Mouse (Mus musculus): ENCODE results near the gene Spata31d1d. TPM values are rescaled to one million over a fixed set of nuclear protein-coding genes. Genes with fewer than 3 reads are reported as not detected.

The Spata31d1d gene
- polyA plus RNA-seq, 1 experiment from 2014 or later, result 0.09 TPM

DNA sequence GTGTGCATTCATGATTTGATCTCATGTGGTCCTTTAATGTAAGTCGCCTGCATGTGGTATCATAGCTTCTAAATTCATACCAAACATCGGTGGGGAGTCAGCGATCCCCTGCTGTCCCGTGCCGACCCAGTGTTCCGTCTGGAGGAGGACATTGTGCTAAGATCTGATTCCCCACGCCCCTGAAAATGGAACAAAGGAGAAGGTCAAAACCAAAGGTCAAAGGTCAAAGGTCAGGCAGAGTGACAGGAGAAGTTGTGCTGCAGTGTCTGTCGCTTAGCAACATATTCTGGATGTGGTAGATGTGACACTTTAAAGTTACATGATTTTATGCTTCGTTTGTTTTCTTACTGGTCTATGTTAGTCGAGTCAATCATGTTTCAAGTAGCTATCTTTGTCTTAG lies 40.1 kb downstream of the Spata31d1d start:
- 8% methylated on average over 10 of the region's 10 CpGs for WGBS
- Histone ChIP-seq H3K36me3 (replicated peaks; ENCODE audit: control insufficient read depth, insufficient read depth) (no peaks in the 10 kb centered on the region), H3K4me1 (replicated peaks; ENCODE audit: control insufficient read depth, insufficient read depth, low read length) (no peaks in the 10 kb centered on the region), H3K27me3 (ENCODE audit: control insufficient read depth, insufficient read depth, low read length) (no peaks in the 10 kb centered on the region), H3K4me2 (replicated peaks) (no peak overlapping the region), H3K9ac (no peak overlapping the region), H3K27ac (no peak overlapping the region), H3K4me3 (replicated peaks; ENCODE audit: low read length) (no peak overlapping the region), H3K9me3 (ENCODE audit: control insufficient read depth, low read length) (no peaks in the 10 kb centered on the region)
- no peak for DNase-seq (ENCODE audit: low spot score)
- no peak for ATAC-seq (ENCODE audit: low FRiP score)

DNA sequence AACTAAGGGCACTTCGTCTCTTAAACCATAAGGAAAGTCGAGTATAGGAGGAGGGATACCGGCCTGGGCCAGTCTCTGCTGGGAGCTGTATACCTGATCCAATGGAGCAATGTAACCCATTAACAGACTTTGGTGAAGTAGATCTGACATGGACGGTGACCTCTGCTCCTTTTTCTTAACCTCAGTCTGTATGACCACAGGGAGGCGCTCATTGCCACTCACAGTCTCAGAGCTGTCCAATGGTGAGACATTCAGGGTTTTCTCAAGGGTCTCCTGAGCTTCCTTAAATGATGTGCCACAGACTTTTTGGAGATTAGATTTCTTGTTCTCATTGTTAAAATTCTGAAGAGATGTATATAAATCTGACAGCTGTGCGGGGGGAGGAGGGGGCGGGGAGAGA lies 41.0 kb downstream of the Spata31d1d start:
- H3K4me1 ChIP-seq (replicated peaks; ENCODE audit: control insufficient read depth, insufficient read depth, low read length), result no peaks in the 10 kb centered on the region
- H3K27ac ChIP-seq, result no peak overlapping the region
- H3K27me3 ChIP-seq (ENCODE audit: control insufficient read depth, insufficient read depth, low read length), result no peaks in the 10 kb centered on the region
- no peak overlapping the region for H3K4me3 ChIP-seq (replicated peaks; ENCODE audit: low read length)
- ATAC-seq (ENCODE audit: low FRiP score), result no peak
- H3K4me2 ChIP-seq (replicated peaks), result no peak overlapping the region
- H3K9me3 ChIP-seq (ENCODE audit: control insufficient read depth, low read length), result no peaks in the 10 kb centered on the region
- no peaks in the 10 kb centered on the region for H3K36me3 ChIP-seq (replicated peaks; ENCODE audit: control insufficient read depth, insufficient read depth)
- no peak for DNase-seq (ENCODE audit: low spot score)
- H3K9ac ChIP-seq, result no peak overlapping the region
- 87% methylated on average over 7 of the region's 7 CpGs for WGBS

- Histone ChIP-seq H3K4me3 (replicated peaks; ENCODE audit: low read length) (no peak overlapping the region), H3K27me3 (ENCODE audit: control insufficient read depth, insufficient read depth, low read length) (no peaks in the 10 kb centered on the region), H3K9ac (no peak overlapping the region), H3K27ac (no peak overlapping the region), H3K4me2 (replicated peaks) (no peak overlapping the region), H3K4me1 (replicated peaks; ENCODE audit: control insufficient read depth, insufficient read depth, low read length) (no peaks in the 10 kb centered on the region), H3K36me3 (replicated peaks; ENCODE audit: control insufficient read depth, insufficient read depth) (no peaks in the 10 kb centered on the region), H3K9me3 (ENCODE audit: control insufficient read depth, low read length) (no peaks in the 10 kb centered on the region)
- ATAC-seq (ENCODE audit: low FRiP score) (no peak), DNase-seq (ENCODE audit: low spot score) (no peak)
- 92% methylated on average over 3 of the region's 3 CpGs for WGBS
Measured at GRCm38 (mm10) chr13:59689843-59690242, 41.7 kb downstream of the Spata31d1d start.

- Histone ChIP-seq H3K9ac (no peak overlapping the region), H3K27me3 (ENCODE audit: control insufficient read depth, insufficient read depth, low read length) (no peaks in the 10 kb centered on the region), H3K4me2 (replicated peaks) (no peak overlapping the region), H3K4me3 (replicated peaks; ENCODE audit: low read length) (no peak overlapping the region), H3K36me3 (replicated peaks; ENCODE audit: control insufficient read depth, insufficient read depth) (no peaks in the 10 kb centered on the region), H3K27ac (no peak overlapping the region), H3K9me3 (ENCODE audit: control insufficient read depth, low read length) (no peaks in the 10 kb centered on the region), H3K4me1 (replicated peaks; ENCODE audit: control insufficient read depth, insufficient read depth, low read length) (no peaks in the 10 kb centered on the region)
- DNase-seq (ENCODE audit: low spot score), result no peak
- WGBS, result 93% methylated on average over 9 of the region's 9 CpGs
- no peak for ATAC-seq (ENCODE audit: low FRiP score)
Measured at GRCm38 (mm10) chr13:59689313-59689712, 42.2 kb downstream of the Spata31d1d start.

GRCm38 (mm10) chr13:59688338-59688770 lies 43.2 kb downstream of the Spata31d1d start:
- no peak overlapping the region for H3K4me2 ChIP-seq (replicated peaks)
- H3K9me3 ChIP-seq (ENCODE audit: control insufficient read depth, low read length), result no peaks in the 10 kb centered on the region
- H3K27me3 ChIP-seq (ENCODE audit: control insufficient read depth, insufficient read depth, low read length), result no peaks in the 10 kb centered on the region
- no peak for ATAC-seq (ENCODE audit: low FRiP score)
- no peak overlapping the region for H3K9ac ChIP-seq
- H3K4me3 ChIP-seq (replicated peaks; ENCODE audit: low read length), result no peak overlapping the region
- 63% methylated on average over 13 of the region's 13 CpGs for WGBS
- H3K4me1 ChIP-seq (replicated peaks; ENCODE audit: control insufficient read depth, insufficient read depth, low read length), result no peaks in the 10 kb centered on the region
- no peaks in the 10 kb centered on the region for H3K36me3 ChIP-seq (replicated peaks; ENCODE audit: control insufficient read depth, insufficient read depth)
- H3K27ac ChIP-seq, result no peak overlapping the region
- DNase-seq (ENCODE audit: low spot score), result no peak

DNA sequence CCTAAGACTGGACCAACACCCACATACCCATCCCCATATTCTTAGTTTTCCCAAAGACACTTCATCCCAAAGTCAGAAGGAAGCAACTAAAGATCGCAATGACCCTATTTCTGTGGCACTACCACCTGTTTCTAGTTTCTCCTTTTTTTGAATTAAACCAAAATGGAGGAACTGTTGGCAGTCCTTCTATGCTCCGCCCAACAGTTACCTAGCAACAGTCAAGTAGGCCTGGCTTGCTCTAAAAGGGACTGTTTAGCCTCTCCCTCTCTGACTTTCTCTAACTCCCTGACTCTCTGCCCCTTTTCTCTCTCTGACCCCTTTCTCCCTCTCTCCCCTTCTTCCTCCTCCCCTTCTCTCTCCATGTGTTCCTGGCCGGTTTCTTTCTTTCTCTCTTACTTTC lies 46.3 kb downstream of the Spata31d1d start:
- DNase-seq (ENCODE audit: low spot score), result no peak
- no peak for ATAC-seq (ENCODE audit: low FRiP score)

GRCm38 (mm10) chr13:59682629-59683028 lies 48.9 kb downstream of the Spata31d1d start:
- no peak for ATAC-seq (ENCODE audit: low FRiP score)
- no peaks in the 10 kb centered on the region for H3K9me3 ChIP-seq (ENCODE audit: control insufficient read depth, low read length)
- no peak overlapping the region for H3K4me2 ChIP-seq (replicated peaks)
- H3K27ac ChIP-seq, result no peak overlapping the region
- H3K27me3 ChIP-seq (ENCODE audit: control insufficient read depth, insufficient read depth, low read length), result no peaks in the 10 kb centered on the region
- H3K4me3 ChIP-seq (replicated peaks; ENCODE audit: low read length), result no peak overlapping the region
- 46% methylated on average over 7 of the region's 7 CpGs for WGBS
- DNase-seq (ENCODE audit: low spot score), result no peak
- no peaks in the 10 kb centered on the region for H3K36me3 ChIP-seq (replicated peaks; ENCODE audit: control insufficient read depth, insufficient read depth)
- H3K4me1 ChIP-seq (replicated peaks; ENCODE audit: control insufficient read depth, insufficient read depth, low read length), result no peaks in the 10 kb centered on the region
- H3K9ac ChIP-seq, result no peak overlapping the region

More for the DNA sequence above, 46.3 kb downstream of the Spata31d1d start:
- no peak overlapping the region for H3K4me3 ChIP-seq (replicated peaks; ENCODE audit: low read length)
- H3K27ac ChIP-seq, result no peak overlapping the region
- no peaks in the 10 kb centered on the region for H3K9me3 ChIP-seq (ENCODE audit: control insufficient read depth, low read length)
- H3K4me1 ChIP-seq (replicated peaks; ENCODE audit: control insufficient read depth, insufficient read depth, low read length), result no peaks in the 10 kb centered on the region
- 77% methylated on average over 3 of the region's 3 CpGs for WGBS
- H3K9ac ChIP-seq, result no peak overlapping the region
- no peaks in the 10 kb centered on the region for H3K36me3 ChIP-seq (replicated peaks; ENCODE audit: control insufficient read depth, insufficient read depth)
- H3K4me2 ChIP-seq (replicated peaks), result no peak overlapping the region
- no peaks in the 10 kb centered on the region for H3K27me3 ChIP-seq (ENCODE audit: control insufficient read depth, insufficient read depth, low read length)

- DNase-seq (ENCODE audit: low spot score), result no peak
- no peak overlapping the region for H3K4me3 ChIP-seq (replicated peaks; ENCODE audit: low read length)
- ATAC-seq (ENCODE audit: low FRiP score), result no peak
- H3K4me1 ChIP-seq (replicated peaks; ENCODE audit: control insufficient read depth, insufficient read depth, low read length), result no peaks in the 10 kb centered on the region
- H3K9me3 ChIP-seq (ENCODE audit: control insufficient read depth, low read length), result no peaks in the 10 kb centered on the region
- no peak overlapping the region for H3K27ac ChIP-seq
- no peak overlapping the region for H3K9ac ChIP-seq
- no peaks in the 10 kb centered on the region for H3K36me3 ChIP-seq (replicated peaks; ENCODE audit: control insufficient read depth, insufficient read depth)
- H3K4me2 ChIP-seq (replicated peaks), result no peak overlapping the region
- H3K27me3 ChIP-seq (ENCODE audit: control insufficient read depth, insufficient read depth, low read length), result no peaks in the 10 kb centered on the region
- 79% methylated on average over 4 of the region's 4 CpGs for WGBS
Measured at GRCm38 (mm10) chr13:59679908-59680307, 51.6 kb downstream of the Spata31d1d start.

DNA sequence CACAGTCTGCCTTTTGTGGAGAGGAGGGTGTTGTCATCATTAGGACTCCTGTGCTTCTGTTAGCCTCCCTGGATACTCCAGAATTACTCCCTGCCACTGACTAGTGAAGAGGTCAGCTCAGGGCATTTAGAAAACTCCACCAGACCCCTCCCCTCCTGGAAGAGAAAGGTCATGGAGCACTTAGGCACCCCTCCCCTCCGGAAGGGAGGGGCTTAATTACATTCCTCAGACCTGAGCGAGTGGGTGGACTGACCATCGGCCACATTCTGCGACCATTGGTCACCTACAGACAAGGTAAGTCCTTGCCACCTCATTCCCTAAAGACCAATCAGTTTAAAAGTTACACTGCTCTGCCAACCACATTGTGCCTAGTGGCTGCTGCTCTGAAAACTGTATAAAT lies 52.2 kb downstream of the Spata31d1d start:
- H3K4me1 ChIP-seq (replicated peaks; ENCODE audit: control insufficient read depth, insufficient read depth, low read length), result 0 out of 2 replicates have a peak, but pooled peaks cover 5% of the 10 kb centered on the region
- no peak overlapping the region for H3K4me2 ChIP-seq (replicated peaks)
- H3K9me3 ChIP-seq (ENCODE audit: control insufficient read depth, low read length), result no peaks in the 10 kb centered on the region
- no peak overlapping the region for H3K4me3 ChIP-seq (replicated peaks; ENCODE audit: low read length)
- H3K9ac ChIP-seq, result no peak overlapping the region
- ATAC-seq (ENCODE audit: low FRiP score) (no peak), DNase-seq (ENCODE audit: low spot score) (no peak)
- H3K27me3 ChIP-seq (ENCODE audit: control insufficient read depth, insufficient read depth, low read length), result no peaks in the 10 kb centered on the region
- H3K27ac ChIP-seq, result no peak overlapping the region
- no peaks in the 10 kb centered on the region for H3K36me3 ChIP-seq (replicated peaks; ENCODE audit: control insufficient read depth, insufficient read depth)
- 60% methylated on average over 4 of the region's 4 CpGs for WGBS
